Mouse (Mus musculus) E14TG2a.4 (cell line): ENCODE measurements around the gene Matn4.

Source experiments
- CTCF ChIP-seq: conservative IDR thresholded peaks from 2 replicates; pipeline ENCODE4 v1.5.1; 2014; ENCODE audit warnings: low read length
- NANOG ChIP-seq: IDR thresholded peaks from 2 replicates; pipeline ENCODE4 v1.6.1; 2014; ENCODE audit warnings: borderline replicate concordance, low read length, mixed read lengths
- POU5F1 ChIP-seq: IDR thresholded peaks from 2 replicates; pipeline ENCODE4 v1.6.1; 2014; ENCODE audit warnings: low read length, borderline replicate concordance

- no peak for TF ChIP-seq CTCF
- TF ChIP-seq POU5F1: no peak
- TF ChIP-seq NANOG: no peak
These were observed 17.9 kb upstream of the Matn4 start for GRCm38 (mm10) chr2:164422675-164423393.
